Mouse (Mus musculus) MEL (cell line): Measurements from ENCODE around the gene Ccr4. TPM values are rescaled to one million over a fixed set of nuclear protein-coding genes. Genes with fewer than 3 reads are reported as not detected.
A peak's percentile ranks its signal among the peaks of the same experiment; 100 is the strongest.

Experiments used
- DNase-seq: peaks from one replicate; pipeline ENCODE4 v3.0.0; 2011; ENCODE audit warnings: low read depth, low spot score
- H3K27ac ChIP-seq: 2 replicates; pipeline ENCODE4 v1.5.1; 2012; ENCODE audit warnings: low read depth, mild to moderate bottlenecking, control low read depth, low read length, moderate library complexity; ENCODE audit not compliant: control insufficient read depth
- H3K27me3 ChIP-seq, 2 experiments: fragments of 150-350 bp in 1 of 2; sonication (generic) in 1 of 2; 2 replicates each; pipeline ENCODE4 v1.6.1; 2012; ENCODE audit warnings: low read length in 2 of 2, mild to moderate bottlenecking in 2 of 2, improper control_type of control experiment in 1 of 2, moderate library complexity in 1 of 2; ENCODE audit not compliant: insufficient read depth in 2 of 2, control insufficient read depth in 1 of 2
- H3K36me3 ChIP-seq, 2 experiments: 2 replicates each; pipeline ENCODE4 v1.6.1; 2012 to 2014; ENCODE audit warnings: low read length in 2 of 2, improper control_type of control experiment in 1 of 2, inconsistent platforms in 1 of 2, mild to moderate bottlenecking in 1 of 2; ENCODE audit not compliant: insufficient read depth in 2 of 2, control insufficient read depth in 1 of 2
- H3K4me1 ChIP-seq, 2 experiments: fragments of 150-350 bp in 1 of 2; sonication (generic) in 1 of 2; 2 replicates each; pipeline ENCODE4 v1.6.1; 2012; ENCODE audit warnings: low read length in 2 of 2, improper control_type of control experiment in 1 of 2, mild to moderate bottlenecking in 1 of 2; ENCODE audit not compliant: insufficient read depth in 2 of 2, control insufficient read depth in 1 of 2
- H3K4me3 ChIP-seq, 2 experiments: fragments of 150-350 bp in 1 of 2; sonication (generic) in 1 of 2; 2 replicates each; pipeline ENCODE4 v1.5.1; 2012; ENCODE audit warnings: low read depth in 2 of 2, low read length in 2 of 2, mild to moderate bottlenecking in 2 of 2, moderate library complexity in 2 of 2, control low read depth in 1 of 2, improper control_type of control experiment in 1 of 2; ENCODE audit not compliant: control insufficient read depth in 1 of 2, insufficient read depth in 1 of 2
- H3K79me2 ChIP-seq: 2 replicates; pipeline ENCODE4 v1.6.1; 2012; ENCODE audit warnings: mild to moderate bottlenecking, low read length, moderate library complexity; ENCODE audit not compliant: control insufficient read depth, poor library complexity, insufficient read depth
- H3K9ac ChIP-seq: 2 replicates; pipeline ENCODE4 v1.6.1; 2012; ENCODE audit warnings: low read depth, mild to moderate bottlenecking, control low read depth, low read length, moderate library complexity; ENCODE audit not compliant: control insufficient read depth, poor library complexity, severe bottlenecking
- H3K9me3 ChIP-seq: fragments of 150-350 bp; sonication (generic); replicated peaks from 2 replicates; pipeline ENCODE4 v1.6.1; 2012; ENCODE audit warnings: mild to moderate bottlenecking, low read length, improper control_type of control experiment, moderate library complexity; ENCODE audit not compliant: insufficient read depth
- BHLHE40 ChIP-seq: IDR thresholded peaks from 2 replicates; pipeline ENCODE4 v1.6.1; 2012; ENCODE audit warnings: low read depth, mild to moderate bottlenecking, inconsistent platforms, low read length, improper control_type of control experiment, borderline replicate concordance
- E2F4 ChIP-seq: IDR thresholded peaks from 2 replicates; pipeline ENCODE4 v1.6.1; 2011; ENCODE audit warnings: low read depth, low read length, improper control_type of control experiment, borderline replicate concordance
- ELF1 ChIP-seq: IDR thresholded peaks from 2 replicates; pipeline ENCODE4 v1.6.1; 2014; ENCODE audit warnings: low read depth, mild to moderate bottlenecking, inconsistent platforms, low read length, improper control_type of control experiment, moderate library complexity
- GATA1 ChIP-seq: IDR thresholded peaks from 2 replicates; pipeline ENCODE4 v1.6.1; 2011; ENCODE audit warnings: low read depth, low read length, improper control_type of control experiment
- HCFC1 ChIP-seq: IDR thresholded peaks from 2 replicates; pipeline ENCODE4 v1.6.1; 2012; ENCODE audit warnings: low read depth, mild to moderate bottlenecking, inconsistent platforms, low read length, improper control_type of control experiment, moderate library complexity
- MYB ChIP-seq: IDR thresholded peaks from 2 replicates; pipeline ENCODE4 v1.6.1; 2011; ENCODE audit warnings: mild to moderate bottlenecking, low read depth, low read length, improper control_type of control experiment
- MYC ChIP-seq: IDR thresholded peaks from 2 replicates; pipeline ENCODE4 v1.6.1; 2011; ENCODE audit warnings: low read depth, mild to moderate bottlenecking, low read length, improper control_type of control experiment, moderate library complexity
- NELFE ChIP-seq: IDR thresholded peaks from 2 replicates; pipeline ENCODE4 v1.6.1; 2011; ENCODE audit warnings: low read depth, low read length, improper control_type of control experiment
- NRF1 ChIP-seq: IDR thresholded peaks from 2 replicates; pipeline ENCODE4 v1.6.1; 2014; ENCODE audit warnings: low read depth, mild to moderate bottlenecking, inconsistent platforms, low read length, improper control_type of control experiment, moderate library complexity; ENCODE audit not compliant: poor library complexity, insufficient read depth, severe bottlenecking
- POLR2A ChIP-seq, 2 experiments: IDR thresholded peaks; 2 replicates each; pipeline ENCODE4 v1.6.1; 2011 to 2012; ENCODE audit warnings: low read length in 2 of 2, mild to moderate bottlenecking in 2 of 2, control low read depth in 1 of 2, improper control_type of control experiment in 1 of 2, low read depth in 1 of 2, moderate library complexity in 1 of 2; ENCODE audit not compliant: control insufficient read depth in 1 of 2, insufficient read depth in 1 of 2, poor library complexity in 1 of 2
- RAD21 ChIP-seq: IDR thresholded peaks from 2 replicates; pipeline ENCODE4 v1.6.1; 2011; ENCODE audit warnings: mild to moderate bottlenecking, low read depth, low read length, improper control_type of control experiment
- RCOR1 ChIP-seq: IDR thresholded peaks from 2 replicates; pipeline ENCODE4 v1.6.1; 2012; ENCODE audit warnings: low read depth, mild to moderate bottlenecking, inconsistent platforms, low read length, improper control_type of control experiment
- SMC3 ChIP-seq: IDR thresholded peaks from 2 replicates; pipeline ENCODE4 v1.6.1; 2011; ENCODE audit warnings: low read depth, low read length, improper control_type of control experiment
- UBTF ChIP-seq: IDR thresholded peaks from 2 replicates; pipeline ENCODE4 v1.6.1; 2012; ENCODE audit warnings: low read depth, mild to moderate bottlenecking, inconsistent platforms, low read length, improper control_type of control experiment, moderate library complexity, borderline replicate concordance; ENCODE audit not compliant: insufficient read depth
- USF1 ChIP-seq: IDR thresholded peaks from 2 replicates; pipeline ENCODE4 v1.6.1; 2014; ENCODE audit warnings: low read depth, mild to moderate bottlenecking, inconsistent platforms, low read length, improper control_type of control experiment, moderate library complexity
- USF2 ChIP-seq, 2 experiments: IDR thresholded peaks; 2 replicates each; pipeline ENCODE4 v1.6.1; 2011 to 2012; ENCODE audit warnings: improper control_type of control experiment in 2 of 2, low read length in 2 of 2, borderline replicate concordance in 1 of 2, inconsistent platforms in 1 of 2, low read depth in 1 of 2, mild to moderate bottlenecking in 1 of 2; ENCODE audit not compliant: insufficient read depth in 1 of 2
- ZC3H11A ChIP-seq: IDR thresholded peaks from 2 replicates; pipeline ENCODE4 v1.6.1; 2012; ENCODE audit warnings: low read depth, mild to moderate bottlenecking, inconsistent platforms, low read length, improper control_type of control experiment
- ZKSCAN1 ChIP-seq: IDR thresholded peaks from 2 replicates; pipeline ENCODE4 v1.6.1; 2012; ENCODE audit warnings: low read depth, mild to moderate bottlenecking, inconsistent platforms, low read length, improper control_type of control experiment, moderate library complexity
- polyA plus RNA-seq, 2 experiments: library from polyadenylated mRNA; stranded (reverse) in 1 of 2; unstranded in 1 of 2; fragments of >175 nt in 1 of 2; fragments of >200 nt in 1 of 2; gene quantifications; 2 replicates each; pipeline versions ENCODE4 v1.2.1 to v1.2.4; 2012; ENCODE audit warnings: low replicate concordance in 2 of 2, low read depth in 1 of 2; ENCODE audit not compliant: insufficient read length in 2 of 2, insufficient read depth in 1 of 2, missing spikeins in 1 of 2
- total RNA-seq: library from RNA; depleted of rRNA; stranded (reverse); fragments of 300-350 nt; gene quantifications from 2 replicates; pipeline ENCODE4 v1.2.3, GENCODE M21; 2012

The Ccr4 gene
- total and polyA plus RNA-seq, 3 experiments = 0.15 TPM; not detected in 2

DNA sequence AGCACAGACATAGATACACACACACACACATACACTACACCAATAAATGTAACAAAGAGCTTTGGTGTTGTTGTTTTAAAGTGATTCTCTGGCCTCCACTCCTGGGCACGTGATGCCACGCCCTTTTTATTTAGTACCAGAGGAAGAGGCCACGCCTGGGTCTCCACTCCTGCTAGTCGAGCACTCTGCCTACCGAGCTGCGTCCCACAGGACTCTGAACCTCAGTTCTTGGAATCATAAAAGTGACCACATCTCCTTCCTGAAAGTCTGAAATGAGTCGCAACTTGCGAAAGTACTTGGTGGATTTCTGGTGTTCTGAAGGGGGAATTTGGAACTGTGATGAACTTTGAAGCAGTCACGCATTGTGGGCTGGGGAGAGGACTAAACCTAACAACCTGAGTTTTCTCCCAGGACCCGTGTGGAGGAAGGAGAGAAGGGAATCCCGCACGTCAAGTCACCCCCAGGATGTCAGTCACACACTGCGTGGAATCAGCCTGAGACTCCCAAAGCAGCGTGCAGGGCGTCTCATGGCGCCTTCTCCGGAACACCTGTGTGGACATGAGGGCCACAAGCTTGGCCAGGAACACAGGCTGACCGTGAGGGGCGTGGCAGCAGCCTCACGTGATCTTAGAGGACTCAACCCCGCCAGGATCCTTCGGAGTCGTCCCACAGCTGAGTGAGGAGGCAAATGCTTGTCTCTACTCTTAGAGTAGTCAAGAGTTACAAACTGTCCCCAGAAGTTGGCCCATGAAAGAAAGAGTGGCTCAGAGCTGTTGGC is 17.0 kb downstream of the Ccr4 start:
- H3K4me3 ChIP-seq = no peak overlapping the region
- TF ChIP-seq RAD21 = no peak
- no peak for TF ChIP-seq GATA1
- TF ChIP-seq MYC = no peak
- TF ChIP-seq USF1 = peak; percentile 26; the same call in 1 of the 2 replicates
- TF ChIP-seq NELFE = no peak
- TF ChIP-seq BHLHE40 = peak; percentile 26; the same call in 1 of the 2 replicates
- no peak for TF ChIP-seq E2F4
- no peak overlapping the region for H3K9ac ChIP-seq
- H3K27ac ChIP-seq = no peak overlapping the region
- DNase-seq = no peak
- H3K9me3 ChIP-seq = no peaks in the 10 kb centered on the region
- H3K27me3 ChIP-seq = no peaks in the 10 kb centered on the region; a peak in 1 of 4 replicates
- no peaks in the 10 kb centered on the region for H3K4me1 ChIP-seq
- no peaks in the 10 kb centered on the region for H3K36me3 ChIP-seq
- no peaks in the 10 kb centered on the region for H3K79me2 ChIP-seq

DNA sequence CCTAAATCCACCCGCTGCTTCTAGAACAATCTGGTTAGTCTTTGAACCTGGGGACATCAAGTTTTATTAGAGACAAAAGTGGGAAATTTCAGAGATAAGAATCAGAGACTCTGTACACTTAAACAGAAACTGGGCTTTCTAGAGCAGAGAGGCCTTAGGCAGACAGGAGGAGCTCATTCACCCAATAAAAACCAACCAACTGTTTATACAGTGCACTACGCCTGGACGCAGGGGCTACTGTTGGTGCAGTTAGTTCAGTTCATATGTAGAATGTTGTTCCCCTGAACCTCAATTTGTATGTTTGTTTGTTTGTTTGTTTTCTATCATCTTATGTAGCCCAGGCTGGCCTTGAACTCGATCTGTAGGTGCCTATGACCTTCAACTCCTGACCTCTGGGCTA is 17.9 kb downstream of the Ccr4 start:
- no peaks in the 10 kb centered on the region for H3K79me2 ChIP-seq
- H3K27ac ChIP-seq = no peak overlapping the region
- no peaks in the 10 kb centered on the region for H3K9me3 ChIP-seq
- H3K4me1 ChIP-seq = no peaks in the 10 kb centered on the region
- H3K4me3 ChIP-seq = no peak overlapping the region
- no peak for DNase-seq
- H3K36me3 ChIP-seq = no peaks in the 10 kb centered on the region
- H3K9ac ChIP-seq = no peak overlapping the region
- TF ChIP-seq MYC (no peak), ELF1 (no peak), E2F4 (no peak)
- no peaks in the 10 kb centered on the region; a peak in 1 of 4 replicates for H3K27me3 ChIP-seq

DNA sequence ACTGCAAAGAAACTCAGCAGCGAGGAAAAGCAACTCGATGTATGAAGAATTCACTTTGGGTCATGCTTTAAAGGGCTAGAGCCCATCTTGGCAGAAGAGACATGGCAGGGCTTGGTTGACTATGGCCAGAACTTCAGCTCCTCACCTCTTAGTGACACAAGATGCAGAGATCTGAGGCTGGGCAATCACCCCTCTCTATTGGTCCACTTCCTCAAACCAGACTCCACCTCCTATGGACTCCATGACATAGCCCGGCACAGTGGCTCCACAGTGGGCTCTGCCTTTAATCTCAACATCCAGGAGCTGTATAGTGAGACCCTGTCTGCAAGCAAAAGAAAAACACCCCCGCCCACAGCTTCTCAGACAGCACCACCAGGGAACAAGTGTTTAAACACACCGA is 19.9 kb downstream of the Ccr4 start:
- Histone ChIP-seq H3K79me2 (no peaks in the 10 kb centered on the region), H3K9ac (no peak overlapping the region), H3K27me3 (no peaks in the 10 kb centered on the region; a peak in 1 of 4 replicates), H3K36me3 (no peaks in the 10 kb centered on the region), H3K27ac (no peak overlapping the region), H3K9me3 (no peaks in the 10 kb centered on the region), H3K4me3 (no peak overlapping the region), H3K4me1 (no peaks in the 10 kb centered on the region)
- DNase-seq = no peak
- TF ChIP-seq MYC = no peak
- TF ChIP-seq E2F4 = no peak
- no peak for TF ChIP-seq MYB
- TF ChIP-seq ZC3H11A = no peak
- no peak for TF ChIP-seq RCOR1
- TF ChIP-seq SMC3 = no peak
- TF ChIP-seq ZKSCAN1 = no peak
- no peak for TF ChIP-seq POLR2A (IDR thresholded peaks at IDR 0.05; ENCODE audit: control insufficient read depth in 1 of 2, insufficient read depth in 1 of 2, low read depth in 1 of 2, low read length in 2 of 2, poor library complexity in 1 of 2)
- no peak for TF ChIP-seq UBTF
- TF ChIP-seq HCFC1 = no peak
- no peak for TF ChIP-seq USF2 (IDR thresholded peaks at IDR 0.05; ENCODE audit: borderline replicate concordance in 1 of 2, insufficient read depth in 1 of 2, low read depth in 1 of 2, low read length in 2 of 2)
- TF ChIP-seq NRF1 = no peak
